Mouse (Mus musculus) embryonic facial prominence, embryonic 12.5 days (tissue): ENCODE measurements around the gene Ppp4c. TPM values are rescaled to one million over a fixed set of nuclear protein-coding genes. Genes with fewer than 3 reads are reported as not detected.

Experiments used
- ATAC-seq: fragments of 200-750 bp; cut with Nextera tagmentation; 2 replicates; pipeline ENCODE4 v1.8.0; 2017; ENCODE audit not compliant: insufficient number of reproducible peaks, insufficient read depth, low FRiP score, low TSS enrichment
- H3K27ac ChIP-seq: fragments of 300-500 bp; sonication (generic); 2 replicates; pipeline ENCODE4 v1.5.1; 2016; ENCODE audit warnings: mild to moderate bottlenecking
- H3K27me3 ChIP-seq: fragments of 300-500 bp; sonication (generic); 2 replicates; pipeline ENCODE4 v1.6.1; 2016; ENCODE audit warnings: mild to moderate bottlenecking, moderate library complexity
- H3K36me3 ChIP-seq: fragments of 300-500 bp; sonication (generic); 2 replicates; pipeline ENCODE4 v1.6.1; 2016; ENCODE audit warnings: mild to moderate bottlenecking
- H3K4me1 ChIP-seq: fragments of 300-500 bp; sonication (generic); 2 replicates; pipeline ENCODE4 v1.6.1; 2016
- H3K4me2 ChIP-seq: fragments of 300-500 bp; sonication (generic); replicated peaks from 2 replicates; pipeline ENCODE4 v1.6.1; 2016; ENCODE audit warnings: mild to moderate bottlenecking, moderate library complexity
- H3K4me3 ChIP-seq: fragments of 300-500 bp; sonication (generic); 2 replicates; pipeline ENCODE4 v1.5.1; 2016; ENCODE audit warnings: mild to moderate bottlenecking
- H3K9ac ChIP-seq: fragments of 300-500 bp; sonication (generic); 2 replicates; pipeline ENCODE4 v1.6.1; 2016; ENCODE audit warnings: mild to moderate bottlenecking, moderate library complexity
- H3K9me3 ChIP-seq: fragments of 300-500 bp; sonication (generic); 2 replicates; pipeline ENCODE4 v1.6.1; 2016; ENCODE audit warnings: mild to moderate bottlenecking, moderate library complexity
- WGBS: fragments of 180-500 bp; shearing (Covaris S2); methylation state at CpG from one replicate; pipeline ENCODE4 v1.1.7; 2016; 5-methylcytosine and 5-hydroxymethylcytosine counted together
- polyA plus RNA-seq: library from polyadenylated mRNA; unstranded; fragments of >200 nt; fragmentation: Nextera tagmentation; extraction: Ambion mirVana; gene quantifications from 2 replicates; pipeline ENCODE4 v1.2.1, GENCODE M21; 2016

The Ppp4c gene
- polyA plus RNA-seq, 1 experiment from 2014 or later = 362 TPM

DNA sequence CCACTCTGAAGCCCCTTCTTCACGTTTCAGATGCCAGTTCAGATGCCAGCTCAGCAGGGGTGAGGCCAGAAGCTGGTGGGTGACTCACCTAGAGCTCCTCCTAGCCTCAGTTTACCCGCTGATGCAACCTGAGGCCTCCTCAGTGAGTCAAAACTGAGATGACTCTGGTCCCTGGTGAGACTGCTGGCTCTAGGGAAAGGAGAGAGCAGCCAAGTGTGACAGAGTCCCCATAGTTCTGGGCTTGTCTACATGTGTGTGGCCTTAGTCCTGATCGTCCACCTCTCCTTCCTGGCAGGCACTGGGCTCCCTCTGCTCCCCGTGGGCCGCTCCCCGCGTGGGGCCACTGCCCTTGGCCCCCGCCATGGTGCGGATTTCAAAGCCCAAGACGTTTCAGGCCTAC is 14.8 kb downstream of the Ppp4c start:
- H3K27me3 ChIP-seq = no peaks in the 10 kb centered on the region
- no peak for ATAC-seq
- peak overlapping the region; percentile 88; the same call in 1 of the 2 replicates for H3K27ac ChIP-seq
- H3K9me3 ChIP-seq = no peaks in the 10 kb centered on the region
- 44% methylated on average over 8 of the region's 10 CpGs for WGBS
- peaks cover 10% of the 10 kb centered on the region for H3K36me3 ChIP-seq
- H3K9ac ChIP-seq = peak overlapping the region; percentile 89
- peak overlapping the region; percentile 87 for H3K4me2 ChIP-seq
- H3K4me3 ChIP-seq = peak overlapping the region; percentile 75
- H3K4me1 ChIP-seq = peaks cover 39% of the 10 kb centered on the region

GRCm38 (mm10) chr7:126776598-126777057 is 15.7 kb downstream of the Ppp4c start, which contains the start of gene Ypel3:
TSS of gene Ypel3 (plus strand) at chr7:126776955.
- H3K36me3 ChIP-seq = peaks cover 11% of the 10 kb centered on the region
- H3K27ac ChIP-seq = peak within 1 kb of the TSS; percentile 88
- ATAC-seq = peak; percentile 84
- peaks cover 37% of the 10 kb centered on the region for H3K4me1 ChIP-seq
- H3K9me3 ChIP-seq = no peaks in the 10 kb centered on the region
- H3K9ac ChIP-seq = peak within 1 kb of the TSS; percentile 89
- WGBS = under 1% methylated on average over 30 of the region's 37 CpGs
- peak within 1 kb of the TSS; percentile 75 for H3K4me3 ChIP-seq
- H3K27me3 ChIP-seq = no peaks in the 10 kb centered on the region
- peak within 1 kb of the TSS; percentile 87 for H3K4me2 ChIP-seq

DNA sequence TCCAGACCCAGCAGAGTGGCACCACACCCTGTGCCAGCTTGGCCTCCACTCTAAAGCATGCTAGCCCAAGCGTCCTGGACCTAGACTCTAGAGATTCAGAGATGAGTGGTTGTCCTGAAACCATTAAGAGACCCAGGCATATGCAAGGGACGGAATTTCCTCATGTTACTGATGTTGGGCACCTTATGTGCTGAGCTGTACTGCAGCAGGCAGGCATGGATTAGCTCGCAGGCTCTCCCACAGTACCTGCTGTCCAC is 16.4 kb downstream of the Ppp4c start:
- peak overlapping the region; percentile 88 for H3K27ac ChIP-seq
- H3K4me1 ChIP-seq = peaks cover 30% of the 10 kb centered on the region
- peak overlapping the region; percentile 75; the same call in 1 of the 2 replicates for H3K4me3 ChIP-seq
- peaks cover 15% of the 10 kb centered on the region for H3K36me3 ChIP-seq
- 63% methylated on average over 3 of the region's 3 CpGs for WGBS
- H3K9me3 ChIP-seq = no peaks in the 10 kb centered on the region
- ATAC-seq = no peak
- peak overlapping the region; percentile 87 for H3K4me2 ChIP-seq
- peak overlapping the region; percentile 47 for H3K9ac ChIP-seq
- no peaks in the 10 kb centered on the region for H3K27me3 ChIP-seq

GRCm38 (mm10) chr7:126775185-126775977 is 16.9 kb downstream of the Ppp4c start:
- H3K4me2 ChIP-seq = 0 out of 2 replicates have a peak overlapping the region, but pooled peaks have one; percentile 87
- ATAC-seq = no peak
- 79% methylated on average over 10 of the region's 10 CpGs for WGBS
- peak overlapping the region; percentile 47; the same call in 1 of the 2 replicates for H3K9ac ChIP-seq
- no peaks in the 10 kb centered on the region for H3K27me3 ChIP-seq
- H3K4me1 ChIP-seq = peaks cover 29% of the 10 kb centered on the region
- peak overlapping the region; percentile 88; the same call in 1 of the 2 replicates for H3K27ac ChIP-seq
- no peak overlapping the region for H3K4me3 ChIP-seq
- peaks cover 19% of the 10 kb centered on the region for H3K36me3 ChIP-seq
- no peaks in the 10 kb centered on the region for H3K9me3 ChIP-seq

GRCm38 (mm10) chr7:126774463-126774862 is 17.8 kb downstream of the Ppp4c start:
- Histone ChIP-seq H3K36me3 (peaks cover 25% of the 10 kb centered on the region), H3K27ac (no peak overlapping the region)
- WGBS = 82% methylated on average over 2 of the region's 2 CpGs

DNA sequence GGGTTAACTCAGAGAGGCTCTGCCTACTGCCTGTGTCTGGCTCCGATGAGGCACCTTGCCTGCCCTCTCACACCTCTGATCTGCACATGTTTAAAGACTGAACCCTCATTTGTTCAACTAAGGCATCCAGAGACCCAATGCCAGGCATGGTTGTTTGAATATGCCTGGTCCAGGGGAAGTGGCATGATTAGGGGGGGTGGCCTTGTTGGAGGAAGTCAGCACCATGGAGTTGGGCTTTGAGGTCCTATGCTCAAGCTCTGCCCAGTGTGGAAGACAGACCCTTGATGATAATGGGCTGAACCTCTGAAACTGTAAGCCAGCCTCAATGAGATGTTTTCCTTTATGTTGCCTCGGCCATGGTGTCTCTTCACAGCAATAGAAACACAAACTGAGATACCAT is 18.9 kb downstream of the Ppp4c start:
- no peak for ATAC-seq
- Histone ChIP-seq H3K36me3 (peaks cover 26% of the 10 kb centered on the region), H3K4me3 (no peak overlapping the region), H3K27me3 (no peaks in the 10 kb centered on the region), H3K4me1 (peaks cover 24% of the 10 kb centered on the region), H3K27ac (no peak overlapping the region), H3K9ac (no peak overlapping the region), H3K9me3 (no peaks in the 10 kb centered on the region), H3K4me2 (no peak overlapping the region)
- WGBS = 82% methylated on average over 2 of the region's 2 CpGs

More at GRCm38 (mm10) chr7:126774463-126774862, 17.8 kb downstream of the Ppp4c start:
- ATAC-seq = no peak
- Histone ChIP-seq H3K9me3 (no peaks in the 10 kb centered on the region), H3K27me3 (no peaks in the 10 kb centered on the region), H3K4me3 (no peak overlapping the region), H3K9ac (no peak overlapping the region), H3K4me1 (peaks cover 24% of the 10 kb centered on the region), H3K4me2 (no peak overlapping the region)

- peaks cover 4% of the 10 kb centered on the region for H3K4me1 ChIP-seq
- H3K4me2 ChIP-seq = no peak overlapping the region
- no peaks in the 10 kb centered on the region for H3K27me3 ChIP-seq
- ATAC-seq = no peak
- H3K27ac ChIP-seq = no peak overlapping the region
- H3K9ac ChIP-seq = no peak overlapping the region
- H3K4me3 ChIP-seq = no peak overlapping the region
- no peaks in the 10 kb centered on the region for H3K9me3 ChIP-seq
- 84% methylated on average over 12 of the region's 12 CpGs for WGBS
- H3K36me3 ChIP-seq = peaks cover 51% of the 10 kb centered on the region
Measured at GRCm38 (mm10) chr7:126770784-126771183, 21.5 kb downstream of the Ppp4c start.

GRCm38 (mm10) chr7:126767001-126767400 is 25.3 kb downstream of the Ppp4c start:
- 0 out of 2 replicates have a peak, but pooled peaks cover 6% of the 10 kb centered on the region for H3K4me1 ChIP-seq
- H3K4me3 ChIP-seq = no peak overlapping the region
- H3K27me3 ChIP-seq = no peaks in the 10 kb centered on the region
- H3K4me2 ChIP-seq = no peak overlapping the region
- H3K27ac ChIP-seq = no peak overlapping the region
- peaks cover 74% of the 10 kb centered on the region for H3K36me3 ChIP-seq
- WGBS = 88% methylated on average over 8 of the region's 8 CpGs
- H3K9me3 ChIP-seq = no peaks in the 10 kb centered on the region
- H3K9ac ChIP-seq = no peak overlapping the region
- ATAC-seq = no peak

- Histone ChIP-seq H3K4me3 (no peak within 1 kb of the TSS), H3K4me1 (peaks cover 13% of the 10 kb centered on the region; the same call in 1 of the 2 replicates), H3K4me2 (no peak within 1 kb of the TSS), H3K27me3 (no peaks in the 10 kb centered on the region), H3K36me3 (peaks cover 73% of the 10 kb centered on the region), H3K9me3 (no peaks in the 10 kb centered on the region), H3K27ac (no peak within 1 kb of the TSS), H3K9ac (no peak within 1 kb of the TSS)
- ATAC-seq = no peak
- 94% methylated on average over 16 of the region's 16 CpGs for WGBS
Measured at GRCm38 (mm10) chr7:126766201-126766600, 26.1 kb downstream of the Ppp4c start, which contains the start of gene Gdpd3. TSS of gene Gdpd3 (plus strand) at chr7:126766334.

DNA sequence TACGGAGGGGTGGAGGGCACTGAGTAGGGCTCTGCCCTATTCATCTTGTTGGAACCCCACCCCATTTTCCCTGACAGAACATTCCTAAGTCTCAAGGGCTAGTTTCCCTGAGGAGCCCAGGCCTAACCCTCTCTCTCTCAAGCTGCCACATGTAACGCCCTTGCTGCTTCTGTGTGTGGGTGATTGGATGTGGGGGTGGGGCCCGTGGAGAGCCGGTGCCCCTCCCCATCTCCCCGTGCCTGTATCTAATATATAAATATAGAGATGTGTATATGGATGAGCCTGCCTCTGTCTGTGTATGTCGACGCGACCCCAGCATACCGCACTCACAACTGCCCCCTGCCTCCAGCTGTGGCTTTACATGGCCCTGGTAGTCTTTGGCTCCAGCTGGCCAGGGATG is 26.8 kb downstream of the Ppp4c start:
- no peak overlapping the region for H3K9ac ChIP-seq
- no peak overlapping the region for H3K4me3 ChIP-seq
- H3K27me3 ChIP-seq = no peaks in the 10 kb centered on the region
- H3K4me2 ChIP-seq = no peak overlapping the region
- ATAC-seq = no peak
- peaks cover 20% of the 10 kb centered on the region for H3K4me1 ChIP-seq
- 87% methylated on average over 9 of the region's 9 CpGs for WGBS
- no peak overlapping the region for H3K27ac ChIP-seq
- peaks cover 68% of the 10 kb centered on the region for H3K36me3 ChIP-seq
- no peaks in the 10 kb centered on the region for H3K9me3 ChIP-seq

- H3K36me3 ChIP-seq = peaks cover 46% of the 10 kb centered on the region
- ATAC-seq = no peak
- no peaks in the 10 kb centered on the region for H3K27me3 ChIP-seq
- 50% methylated on average over 17 of the region's 17 CpGs for WGBS
- peaks cover 27% of the 10 kb centered on the region for H3K4me1 ChIP-seq
- H3K27ac ChIP-seq = no peak overlapping the region; the same call in none of the 2 replicates
- peak overlapping the region; percentile 21; the same call in 1 of the 2 replicates for H3K4me2 ChIP-seq
- H3K9me3 ChIP-seq = no peaks in the 10 kb centered on the region
- H3K4me3 ChIP-seq = no peak overlapping the region; the same call in 1 of the 2 replicates
- peak overlapping the region; percentile 0; the same call in 1 of the 2 replicates for H3K9ac ChIP-seq
Measured at GRCm38 (mm10) chr7:126762471-126763008, 29.8 kb downstream of the Ppp4c start.
